Mouse (Mus musculus) heart, postnatal 0 days (tissue): ENCODE results near the gene Icam4.

Experiments
- CTCF ChIP-seq: IDR thresholded peaks from 2 replicates; pipeline ENCODE4 v1.5.1; 2016; ENCODE audit warnings: antibody characterized with exemption, control low read depth, low read depth
- EP300 ChIP-seq: IDR thresholded peaks from 2 replicates; pipeline ENCODE4 v1.6.1; 2016; ENCODE audit warnings: antibody characterized with exemption, low read depth

GRCm38 (mm10) chr9:21034481-21035085, 5.4 kb downstream of the Icam4 start:
- TF ChIP-seq CTCF (no peak), EP300 (no peak)
